Mouse (Mus musculus) cerebellum, adult 11 months (tissue): Measurements from ENCODE around the gene Tex10.
"Not testable (repeated sequence)": the region's sequence is repeated elsewhere in the genome, so short reads cannot be mapped to it uniquely, and the experiment has no call there.

ENCODE experiments used
- DNase-seq: peaks from one replicate; pipeline ENCODE4 v3.0.0; 2022

Tex10 gene

GRCm38 (mm10) chr4:48472792-48473650 is at the start of gene Tex10:
Gene Tex10 (minus strand): TSS chr4:48473459.
- peak; percentile 79 for DNase-seq

- no peak for DNase-seq
Observed at GRCm38 (mm10) chr4:48510861-48511260, 37.6 kb upstream of the Tex10 start.

GRCm38 (mm10) chr4:48492510-48492909 is 19.3 kb upstream of the Tex10 start:
- no peak for DNase-seq

GRCm38 (mm10) chr4:48491290-48491743 is 18.1 kb upstream of the Tex10 start:
- DNase-seq: no peak

GRCm38 (mm10) chr4:48488916-48489315 is 15.7 kb upstream of the Tex10 start:
- no peak for DNase-seq

GRCm38 (mm10) chr4:48481287-48481686 is 8.0 kb upstream of the Tex10 start:
- no peak for DNase-seq

- no peak for DNase-seq
Observed at GRCm38 (mm10) chr4:48473651-48474011, 372 bp upstream of the Tex10 start.

- no peak for DNase-seq
Observed at GRCm38 (mm10) chr4:48472052-48472791, 1.0 kb downstream of the Tex10 start.

- no peak for DNase-seq
Observed at GRCm38 (mm10) chr4:48470977-48471376, 2.3 kb downstream of the Tex10 start.

GRCm38 (mm10) chr4:48461060-48461459 is 12.2 kb downstream of the Tex10 start:
- DNase-seq: no peak

- no peak for DNase-seq
Observed at GRCm38 (mm10) chr4:48458436-48458835, 14.8 kb downstream of the Tex10 start.

- DNase-seq: no peak
Observed at GRCm38 (mm10) chr4:48454106-48454773, 19.0 kb downstream of the Tex10 start.

GRCm38 (mm10) chr4:48428054-48428453 is 45.2 kb downstream of the Tex10 start:
- DNase-seq: no peak

- DNase-seq: no peak
Observed at GRCm38 (mm10) chr4:48427413-48427812, 45.8 kb downstream of the Tex10 start.

- DNase-seq: no peak
Observed at GRCm38 (mm10) chr4:48423738-48424137, 49.5 kb downstream of the Tex10 start.

- no peak for DNase-seq
Observed at GRCm38 (mm10) chr4:48422633-48423032, 50.6 kb downstream of the Tex10 start.

- no peak for DNase-seq
Observed at GRCm38 (mm10) chr4:48418831-48419468, 54.3 kb downstream of the Tex10 start.

GRCm38 (mm10) chr4:48415838-48416335 is 57.4 kb downstream of the Tex10 start:
- peak; percentile 6 for DNase-seq

- no peak for DNase-seq
Observed at GRCm38 (mm10) chr4:48413473-48413872, 59.8 kb downstream of the Tex10 start.

- peak; percentile 25 for DNase-seq
Observed at GRCm38 (mm10) chr4:48407350-48408039, 65.8 kb downstream of the Tex10 start.

GRCm38 (mm10) chr4:48405724-48406491 is 67.4 kb downstream of the Tex10 start:
- DNase-seq: not testable (repeated sequence)
